Mouse (Mus musculus) adrenal gland, postnatal 25 days (tissue): Measurements from ENCODE around the gene Fancf. TPM values are rescaled to one million over a fixed set of nuclear protein-coding genes. Genes with fewer than 3 reads are reported as not detected.
A peak's percentile ranks its signal among the peaks of the same experiment; 100 is the strongest.

Experiments used
- DNase-seq: peaks from one replicate; pipeline ENCODE4 v3.0.0; 2021; ENCODE audit warnings: mixed read lengths
- total RNA-seq: library from RNA; stranded (reverse); gene quantifications from 2 replicates; pipeline ENCODE4 v1.2.3, GENCODE M21; 2021

Gene Fancf
- total RNA-seq, 1 experiment from 2014 or later, result 11.4 TPM

DNA sequence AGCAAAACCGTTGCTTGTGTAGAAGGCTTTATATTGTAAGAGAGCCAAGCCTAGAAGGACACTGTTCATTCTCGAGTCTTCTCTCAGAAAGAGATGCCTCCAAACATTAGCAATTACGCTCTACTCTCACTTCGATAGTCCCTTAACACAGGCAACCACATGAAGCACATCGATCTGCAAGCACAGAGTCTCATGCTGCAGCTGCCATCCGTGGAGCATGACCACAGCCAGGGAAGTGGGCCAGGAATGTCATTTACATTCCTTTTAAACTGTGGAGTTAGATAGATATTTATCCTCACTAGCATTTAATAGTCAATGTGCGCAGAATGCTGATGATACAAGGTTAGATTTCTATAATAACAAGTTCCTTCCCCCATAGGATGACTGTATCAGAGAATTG is 21.6 kb downstream of the Fancf start:
- no peak for DNase-seq

GRCm38 (mm10) chr7:51831917-51832316 is 30.1 kb downstream of the Fancf start:
- no peak for DNase-seq

DNA sequence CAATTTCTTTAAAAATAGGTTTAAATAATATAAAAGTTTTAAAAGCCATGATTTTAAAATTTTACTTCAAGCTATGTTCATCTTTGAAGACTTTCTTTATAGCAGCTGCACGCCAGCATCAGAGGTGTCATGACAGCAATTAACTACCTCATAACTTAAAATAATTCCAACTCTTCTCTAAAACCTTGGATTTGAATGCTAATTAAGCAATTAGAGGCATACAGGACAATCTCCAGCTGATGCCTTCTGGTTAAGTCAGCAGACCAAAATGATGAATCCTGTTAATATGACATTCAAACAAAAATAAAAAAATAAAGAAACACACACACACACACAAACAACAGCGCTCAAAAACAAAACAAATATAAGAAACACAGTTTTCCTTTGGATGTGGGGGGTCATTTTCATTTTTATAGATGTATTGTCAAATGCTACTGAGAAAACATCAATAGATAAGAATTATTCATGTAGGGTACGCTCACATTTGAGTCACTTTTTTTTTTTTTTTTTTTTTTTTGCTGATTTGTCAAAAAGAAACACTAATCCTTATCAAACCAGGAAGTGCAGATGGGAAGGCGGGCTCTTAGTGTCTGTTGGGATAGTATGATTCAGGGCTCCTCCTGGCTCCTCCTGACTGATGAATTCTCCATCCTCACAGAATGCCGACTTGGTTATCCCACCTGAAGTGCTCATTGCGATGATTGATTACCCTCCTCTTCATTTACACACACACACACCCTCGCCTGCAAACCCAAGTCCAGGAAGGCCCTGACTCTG is 38.3 kb downstream of the Fancf start:
- DNase-seq, result no peak

DNA sequence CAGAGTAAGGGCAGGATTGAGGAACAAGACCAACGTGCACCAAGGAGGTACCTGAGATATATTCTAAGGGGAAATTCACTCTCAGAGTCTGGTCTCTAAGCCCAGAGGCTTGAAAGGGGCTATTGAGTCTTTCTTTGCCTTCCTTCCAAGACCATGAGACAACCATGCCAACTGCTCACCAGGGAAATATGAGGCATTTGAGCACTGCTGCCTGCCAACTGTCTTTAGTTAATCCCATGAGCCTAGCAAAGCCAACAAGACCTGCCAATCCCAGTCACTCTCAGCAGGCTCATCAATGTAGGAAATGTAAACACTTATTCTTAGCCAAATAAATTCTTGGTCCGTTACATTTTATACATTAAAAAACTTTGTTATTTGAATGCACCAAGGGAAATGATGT is 40.6 kb downstream of the Fancf start:
- DNase-seq, result no peak

DNA sequence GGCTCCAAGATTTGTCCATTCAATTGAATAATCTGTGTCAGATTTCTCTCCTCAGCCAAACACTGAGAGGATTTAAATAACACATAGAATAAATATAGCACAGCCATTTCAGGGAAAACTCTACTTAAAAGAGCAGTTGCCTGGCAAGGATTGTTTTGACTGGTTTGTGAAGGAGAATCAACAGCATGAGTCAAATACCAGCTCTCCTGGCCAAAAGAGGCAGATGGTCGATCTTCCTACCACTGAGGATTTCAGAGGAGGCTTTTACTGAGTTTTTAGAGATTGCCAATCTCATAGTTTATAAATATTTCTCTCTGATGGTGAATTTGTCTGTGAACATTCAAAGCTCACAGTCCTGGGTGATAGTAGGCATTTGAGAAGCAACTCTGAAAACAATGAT is 42.2 kb downstream of the Fancf start:
- DNase-seq, result no peak

DNA sequence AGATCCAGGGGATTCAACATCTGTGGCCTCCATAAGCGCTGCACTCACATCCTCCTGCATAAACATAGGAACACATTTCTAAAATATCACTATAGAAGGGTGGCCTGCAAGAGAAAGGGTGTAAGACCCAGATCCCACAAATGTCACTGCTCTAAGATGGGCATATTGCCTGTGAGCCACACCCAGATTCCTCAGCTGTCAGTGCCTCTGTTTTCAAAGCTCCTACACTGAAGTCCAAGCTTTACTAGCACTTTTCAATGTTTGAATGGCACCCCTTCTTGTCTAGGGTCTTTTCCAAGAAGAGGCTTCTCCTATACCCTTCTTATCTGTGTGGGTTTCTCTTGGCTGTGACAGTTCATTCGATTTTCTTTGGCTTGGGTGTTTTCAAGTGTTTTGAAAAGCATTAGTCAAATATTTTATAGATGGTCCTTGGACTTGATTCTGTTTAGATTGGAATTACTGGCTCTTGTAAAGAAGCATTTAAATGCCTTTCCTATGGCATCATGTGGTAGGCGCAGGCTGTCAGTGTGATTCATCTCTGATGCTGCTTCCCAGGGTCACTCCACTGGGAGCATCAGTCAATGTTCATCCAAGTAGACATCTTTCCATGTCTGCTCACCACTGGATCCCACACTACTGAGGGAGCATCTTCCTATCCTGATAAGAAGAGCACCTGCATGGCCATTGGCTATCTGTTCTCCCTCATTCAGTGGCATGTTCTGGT is 43.7 kb downstream of the Fancf start:
- DNase-seq, result peak; percentile 5

DNA sequence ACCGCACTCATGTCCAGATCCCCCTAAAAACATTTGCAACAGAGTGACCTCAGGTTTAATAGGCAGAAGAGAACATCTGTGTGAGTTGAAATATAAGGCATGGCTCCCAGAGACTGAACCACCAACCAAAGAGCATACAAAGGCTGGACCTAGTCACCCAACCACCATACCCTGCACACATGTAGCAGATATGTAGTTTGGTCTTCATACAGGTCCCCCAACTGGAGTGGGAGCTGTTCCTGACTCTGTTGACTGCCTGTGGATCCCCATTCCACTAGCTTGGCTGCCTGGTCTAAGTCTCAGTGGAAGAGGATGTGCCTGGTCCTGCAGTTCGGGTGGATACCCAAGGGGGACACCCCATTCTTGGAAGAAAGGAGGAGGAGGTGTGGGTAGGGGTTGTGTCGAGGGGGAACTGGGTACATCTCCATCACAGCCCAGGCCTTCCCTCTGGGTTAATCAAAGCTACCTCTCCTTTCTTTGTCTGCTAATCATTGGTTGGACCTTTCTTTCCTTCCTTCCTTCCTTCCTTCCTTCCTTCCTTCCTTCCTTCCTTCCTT is 45.7 kb downstream of the Fancf start:
- DNase-seq, result no peak

DNA sequence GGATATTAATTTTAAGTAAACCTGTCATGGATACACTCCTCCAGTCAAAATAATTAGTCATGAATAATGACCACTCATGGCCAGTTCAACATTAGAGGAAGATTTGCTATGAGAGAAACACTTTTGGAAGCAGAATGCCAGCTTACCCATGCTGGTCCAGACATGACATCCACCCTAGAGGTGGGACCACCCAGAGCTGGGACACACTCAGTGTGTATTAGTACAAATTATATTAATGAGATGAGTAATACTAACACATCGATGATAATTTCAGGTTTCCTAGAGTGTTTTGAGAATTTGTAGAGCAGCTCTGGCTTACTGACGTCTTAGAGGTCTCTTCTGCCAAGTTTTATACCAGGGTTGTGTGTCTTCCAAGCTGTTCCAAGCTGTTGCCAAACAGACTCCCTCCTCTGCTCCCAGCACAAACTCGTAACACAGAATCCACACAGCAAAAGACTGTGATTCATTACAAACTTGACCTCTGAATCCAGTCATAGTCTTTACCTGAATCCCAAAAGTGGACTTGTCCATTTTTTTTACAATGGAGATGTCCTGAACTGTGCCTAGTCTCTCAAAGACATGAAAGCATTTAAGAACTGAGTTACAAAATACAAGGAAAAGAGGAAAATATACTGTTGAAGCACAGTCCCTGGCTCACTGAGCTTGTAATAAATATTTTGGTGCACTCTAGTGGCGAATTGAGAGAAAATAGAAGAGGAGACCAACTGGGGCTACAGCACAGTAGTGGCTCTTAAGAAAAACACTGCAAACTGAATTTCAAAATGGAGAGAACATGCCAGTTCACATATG is 46.4 kb downstream of the Fancf start:
- no peak for DNase-seq

Other genes starting within 250 kb of the Fancf start
- gene Slc17a6, start 240.3 kb downstream of the Fancf start, total RNA-seq, result 0.67 and 1.3 TPM in 2 replicates
- gene Gas2, start 252 bp downstream of the Fancf start, total RNA-seq, result 35.9 and 40.1 TPM in 2 replicates
- gene Svip, start 143.8 kb upstream of the Fancf start, total RNA-seq, result 29.4 and 35.8 TPM in 2 replicates
- gene 1700015G11Rik, start 153.5 kb upstream of the Fancf start, total RNA-seq, result not detected in 2 replicates